Mouse (Mus musculus) midbrain, embryonic 15.5 days (tissue): Measurements from ENCODE around the gene Vmn2r18. TPM values are rescaled to one million over a fixed set of nuclear protein-coding genes. Genes with fewer than 3 reads are reported as not detected.

Experiments
- ATAC-seq: fragments of 200-750 bp; cut with Nextera tagmentation; replicated peaks from 2 replicates; pipeline ENCODE4 v1.8.0; 2017; ENCODE audit warnings: moderate TSS enrichment
- H3K27ac ChIP-seq: fragments of 300-500 bp; sonication (generic); 2 replicates; pipeline ENCODE4 v1.5.1; 2015; ENCODE audit warnings: mild to moderate bottlenecking, inconsistent platforms
- H3K27me3 ChIP-seq: fragments of 300-500 bp; sonication (generic); replicated peaks from 2 replicates; pipeline ENCODE4 v1.6.1; 2015; ENCODE audit warnings: inconsistent platforms
- H3K36me3 ChIP-seq: fragments of 300-500 bp; sonication (generic); replicated peaks from 2 replicates; pipeline ENCODE4 v1.6.1; 2015; ENCODE audit warnings: inconsistent platforms
- H3K4me1 ChIP-seq: fragments of 300-500 bp; sonication (generic); 2 replicates; pipeline ENCODE4 v1.6.1; 2015; ENCODE audit warnings: inconsistent platforms
- H3K4me2 ChIP-seq: fragments of 300-500 bp; sonication (generic); 2 replicates; pipeline ENCODE4 v1.6.1; 2015; ENCODE audit warnings: inconsistent platforms, mild to moderate bottlenecking, moderate library complexity
- H3K4me3 ChIP-seq: fragments of 300-500 bp; sonication (generic); 2 replicates; pipeline ENCODE4 v1.5.1; 2015; ENCODE audit warnings: mild to moderate bottlenecking, inconsistent platforms
- H3K9ac ChIP-seq: fragments of 300-500 bp; sonication (generic); 2 replicates; pipeline ENCODE4 v1.6.1; 2015; ENCODE audit warnings: mild to moderate bottlenecking, inconsistent platforms
- H3K9me3 ChIP-seq: fragments of 300-500 bp; sonication (generic); 2 replicates; pipeline ENCODE4 v1.6.1; 2016; ENCODE audit warnings: inconsistent platforms
- WGBS: fragments of 180-500 bp; shearing (Covaris S2); methylation state at CpG from one replicate; pipeline ENCODE4 v1.1.7; 2015; ENCODE audit warnings: mixed read lengths; 5-methylcytosine and 5-hydroxymethylcytosine counted together
- polyA plus RNA-seq: library from polyadenylated mRNA; unstranded; fragments of >200 nt; fragmentation: Nextera tagmentation; extraction: Ambion mirVana; gene quantifications from 2 replicates; pipeline ENCODE4 v1.2.1, GENCODE M21; 2015

Gene Vmn2r18
- 0.05 TPM in 1 of 2 replicates, not detected in the other for polyA plus RNA-seq

- H3K4me2 ChIP-seq: no peak within 1 kb of the TSS
- no peak within 1 kb of the TSS for H3K4me3 ChIP-seq
- no peaks in the 10 kb centered on the region for H3K4me1 ChIP-seq
- ATAC-seq: no peak
- no peaks in the 10 kb centered on the region for H3K36me3 ChIP-seq
- H3K9me3 ChIP-seq: no peaks in the 10 kb centered on the region
- WGBS: 82% methylated on average over 3 of the region's 3 CpGs
- H3K9ac ChIP-seq: no peak within 1 kb of the TSS
- no peaks in the 10 kb centered on the region for H3K27me3 ChIP-seq
- H3K27ac ChIP-seq: no peak within 1 kb of the TSS
These were observed at the start of gene Vmn2r18 for GRCm38 (mm10) chr5:151605921-151606320. Gene Vmn2r18, minus strand, starts transcription at chr5:151606021.

- Histone ChIP-seq H3K9ac (no peak overlapping the region), H3K9me3 (no peaks in the 10 kb centered on the region), H3K36me3 (peaks cover 15% of the 10 kb centered on the region; the same call in 1 of the 2 replicates), H3K4me2 (peak overlapping the region; percentile 66; the same call in 1 of the 2 replicates), H3K27me3 (no peaks in the 10 kb centered on the region), H3K27ac (peak overlapping the region; percentile 84), H3K4me3 (peak overlapping the region; percentile 65), H3K4me1 (peaks cover 10% of the 10 kb centered on the region)
- 62% methylated on average over 3 of the region's 3 CpGs for WGBS
- 0 out of 2 replicates have a peak, but pooled peaks have one; percentile 12 for ATAC-seq
These were observed 45.6 kb upstream of the Vmn2r18 start for GRCm38 (mm10) chr5:151651411-151651784.

GRCm38 (mm10) chr5:151650700-151651410 lies 45.0 kb upstream of the Vmn2r18 start, which contains the start of gene Rfc3:
Gene Rfc3, minus strand, starts transcription at chr5:151651242.
- no peaks in the 10 kb centered on the region for H3K27me3 ChIP-seq
- peak; percentile 99 for ATAC-seq
- peak within 1 kb of the TSS; percentile 60 for H3K9ac ChIP-seq
- under 1% methylated on average over 40 of the region's 42 CpGs for WGBS
- H3K36me3 ChIP-seq: peaks cover 21% of the 10 kb centered on the region; the same call in 1 of the 2 replicates
- peak within 1 kb of the TSS; percentile 65 for H3K4me3 ChIP-seq
- H3K4me1 ChIP-seq: peaks cover 10% of the 10 kb centered on the region
- H3K9me3 ChIP-seq: no peaks in the 10 kb centered on the region
- H3K27ac ChIP-seq: peak within 1 kb of the TSS; percentile 84
- peak within 1 kb of the TSS; percentile 66 for H3K4me2 ChIP-seq

- Histone ChIP-seq H3K27me3 (no peaks in the 10 kb centered on the region), H3K27ac (no peak overlapping the region), H3K4me2 (no peak overlapping the region), H3K9me3 (no peaks in the 10 kb centered on the region), H3K36me3 (peaks cover 64% of the 10 kb centered on the region), H3K9ac (no peak overlapping the region), H3K4me3 (no peak overlapping the region), H3K4me1 (peaks cover 5% of the 10 kb centered on the region)
- WGBS: 95% methylated on average over 7 of the region's 7 CpGs
- ATAC-seq: no peak
These were observed 39.0 kb upstream of the Vmn2r18 start for GRCm38 (mm10) chr5:151644845-151645244.

- Histone ChIP-seq H3K27me3 (no peaks in the 10 kb centered on the region), H3K9ac (no peak overlapping the region), H3K4me2 (no peak overlapping the region), H3K4me1 (no peaks in the 10 kb centered on the region), H3K9me3 (no peaks in the 10 kb centered on the region), H3K36me3 (peaks cover 61% of the 10 kb centered on the region), H3K27ac (no peak overlapping the region), H3K4me3 (no peak overlapping the region)
- WGBS: 94% methylated on average over 5 of the region's 5 CpGs
- no peak for ATAC-seq
These were observed 37.0 kb upstream of the Vmn2r18 start for GRCm38 (mm10) chr5:151642867-151643266.

- peaks cover 54% of the 10 kb centered on the region for H3K36me3 ChIP-seq
- no peak overlapping the region for H3K27ac ChIP-seq
- no peaks in the 10 kb centered on the region for H3K9me3 ChIP-seq
- H3K4me3 ChIP-seq: no peak overlapping the region
- 100% methylated on average over 1 of the region's 1 CpGs for WGBS
- ATAC-seq: no peak
- no peak overlapping the region for H3K4me2 ChIP-seq
- no peaks in the 10 kb centered on the region for H3K4me1 ChIP-seq
- no peak overlapping the region for H3K9ac ChIP-seq
- no peaks in the 10 kb centered on the region for H3K27me3 ChIP-seq
These were observed 36.3 kb upstream of the Vmn2r18 start for GRCm38 (mm10) chr5:151642102-151642501.

GRCm38 (mm10) chr5:151601696-151602095 lies 4.1 kb downstream of the Vmn2r18 start:
- Histone ChIP-seq H3K36me3 (no peaks in the 10 kb centered on the region), H3K27ac (no peak overlapping the region), H3K9ac (no peak overlapping the region), H3K27me3 (no peaks in the 10 kb centered on the region), H3K4me1 (no peaks in the 10 kb centered on the region), H3K4me3 (no peak overlapping the region), H3K9me3 (no peaks in the 10 kb centered on the region), H3K4me2 (no peak overlapping the region)
- 86% methylated on average over 1 of the region's 1 CpGs for WGBS
- ATAC-seq: no peak

Other genes starting within 250 kb of the Vmn2r18 start
- not detected in 2 replicates for gene Gm42906, start 177.9 kb downstream of the Vmn2r18 start, polyA plus RNA-seq
- gene Rfc3, start 45.2 kb upstream of the Vmn2r18 start, polyA plus RNA-seq: 63.9 and 71.7 TPM in 2 replicates